Mouse (Mus musculus) bone marrow macrophage, adult 2 months (primary cell): ENCODE results near the gene Zkscan3.

Experiments
- CTCF ChIP-seq: IDR thresholded peaks from 2 replicates; pipeline ENCODE4 v1.5.1; 2012; ENCODE audit warnings: low read depth, mild to moderate bottlenecking, low read length, moderate library complexity
- POLR2A ChIP-seq: IDR thresholded peaks from 2 replicates; pipeline ENCODE4 v1.6.1; 2012; ENCODE audit warnings: mild to moderate bottlenecking, low read depth, low read length, borderline replicate concordance

GRCm38 (mm10) chr13:21447856-21448614 is 45.5 kb upstream of the Zkscan3 start:
- no peak for TF ChIP-seq POLR2A
- no peak for TF ChIP-seq CTCF
